Mouse (Mus musculus): Measurements from ENCODE around the gene Cpox. TPM values are rescaled to one million over a fixed set of nuclear protein-coding genes. Genes with fewer than 3 reads are reported as not detected.

Gene Cpox
- polyA plus RNA-seq, 1 experiment: 33.2 TPM

GRCm38 (mm10) chr16:58696796-58697195, 26.7 kb downstream of the Cpox start:
- Histone ChIP-seq H3K4me3 (ENCODE audit: insufficient read depth, low read length) (no peak overlapping the region), H3K4me1 (ENCODE audit: control insufficient read depth, insufficient read depth, low read length) (peaks cover 2% of the 10 kb centered on the region; the same call in 1 of the 2 replicates), H3K27ac (ENCODE audit: insufficient read depth, low read length) (no peak overlapping the region)
- no peak for TF ChIP-seq POLR2A (IDR thresholded peaks at IDR 0.05; ENCODE audit: low read depth, low read length)
- TF ChIP-seq CTCF (IDR thresholded peaks at IDR 0.05; ENCODE audit: borderline replicate concordance, insufficient read depth, low read length): no peak

GRCm38 (mm10) chr16:58697261-58697660, 27.2 kb downstream of the Cpox start:
- TF ChIP-seq POLR2A (IDR thresholded peaks at IDR 0.05; ENCODE audit: low read depth, low read length): no peak
- no peak for TF ChIP-seq CTCF (IDR thresholded peaks at IDR 0.05; ENCODE audit: borderline replicate concordance, insufficient read depth, low read length)
- no peak overlapping the region for H3K4me3 ChIP-seq (ENCODE audit: insufficient read depth, low read length)
- no peak overlapping the region for H3K27ac ChIP-seq (ENCODE audit: insufficient read depth, low read length)
- peaks cover 5% of the 10 kb centered on the region for H3K4me1 ChIP-seq (ENCODE audit: control insufficient read depth, insufficient read depth, low read length)

GRCm38 (mm10) chr16:58700174-58700573, 30.1 kb downstream of the Cpox start:
- no peak for TF ChIP-seq CTCF (IDR thresholded peaks at IDR 0.05; ENCODE audit: borderline replicate concordance, insufficient read depth, low read length)
- TF ChIP-seq POLR2A (IDR thresholded peaks at IDR 0.05; ENCODE audit: low read depth, low read length): no peak
- H3K4me3 ChIP-seq (ENCODE audit: insufficient read depth, low read length): no peak overlapping the region
- H3K27ac ChIP-seq (ENCODE audit: insufficient read depth, low read length): no peak overlapping the region
- peaks cover 11% of the 10 kb centered on the region for H3K4me1 ChIP-seq (ENCODE audit: control insufficient read depth, insufficient read depth, low read length)

GRCm38 (mm10) chr16:58700816-58701424, 30.8 kb downstream of the Cpox start:
- no peak for TF ChIP-seq POLR2A (IDR thresholded peaks at IDR 0.05; ENCODE audit: low read depth, low read length)
- no peak for TF ChIP-seq CTCF (IDR thresholded peaks at IDR 0.05; ENCODE audit: borderline replicate concordance, insufficient read depth, low read length)
- no peak overlapping the region for H3K4me3 ChIP-seq (ENCODE audit: insufficient read depth, low read length)
- H3K4me1 ChIP-seq (ENCODE audit: control insufficient read depth, insufficient read depth, low read length): peaks cover 11% of the 10 kb centered on the region
- H3K27ac ChIP-seq (ENCODE audit: insufficient read depth, low read length): no peak overlapping the region

GRCm38 (mm10) chr16:58701779-58702178, 31.7 kb downstream of the Cpox start:
- H3K4me3 ChIP-seq (ENCODE audit: insufficient read depth, low read length): no peak overlapping the region

GRCm38 (mm10) chr16:58702329-58702932, 32.3 kb downstream of the Cpox start:
- Histone ChIP-seq H3K4me3 (ENCODE audit: insufficient read depth, low read length) (no peak overlapping the region), H3K4me1 (ENCODE audit: control insufficient read depth, insufficient read depth, low read length) (peaks cover 11% of the 10 kb centered on the region), H3K27ac (ENCODE audit: insufficient read depth, low read length) (no peak overlapping the region)
- TF ChIP-seq POLR2A (IDR thresholded peaks at IDR 0.05; ENCODE audit: low read depth, low read length) (no peak), CTCF (IDR thresholded peaks at IDR 0.05; ENCODE audit: borderline replicate concordance, insufficient read depth, low read length) (no peak)

More at GRCm38 (mm10) chr16:58701779-58702178, 31.7 kb downstream of the Cpox start:
- TF ChIP-seq POLR2A (IDR thresholded peaks at IDR 0.05; ENCODE audit: low read depth, low read length) (no peak), CTCF (IDR thresholded peaks at IDR 0.05; ENCODE audit: borderline replicate concordance, insufficient read depth, low read length) (no peak)
- Histone ChIP-seq H3K4me1 (ENCODE audit: control insufficient read depth, insufficient read depth, low read length) (peaks cover 11% of the 10 kb centered on the region), H3K27ac (ENCODE audit: insufficient read depth, low read length) (no peak overlapping the region)

- H3K4me1 ChIP-seq (ENCODE audit: control insufficient read depth, insufficient read depth, low read length): peaks cover 11% of the 10 kb centered on the region
- no peak overlapping the region for H3K4me3 ChIP-seq (ENCODE audit: insufficient read depth, low read length)
- TF ChIP-seq POLR2A (IDR thresholded peaks at IDR 0.05; ENCODE audit: low read depth, low read length): no peak
- no peak for TF ChIP-seq CTCF (IDR thresholded peaks at IDR 0.05; ENCODE audit: borderline replicate concordance, insufficient read depth, low read length)
- H3K27ac ChIP-seq (ENCODE audit: insufficient read depth, low read length): peak overlapping the region; percentile 73
These were observed 33.5 kb downstream of the Cpox start for GRCm38 (mm10) chr16:58703382-58704124.

GRCm38 (mm10) chr16:58704999-58705398, 34.9 kb downstream of the Cpox start:
- H3K4me1 ChIP-seq (ENCODE audit: control insufficient read depth, insufficient read depth, low read length): peaks cover 11% of the 10 kb centered on the region
- no peak for TF ChIP-seq CTCF (IDR thresholded peaks at IDR 0.05; ENCODE audit: borderline replicate concordance, insufficient read depth, low read length)
- TF ChIP-seq POLR2A (IDR thresholded peaks at IDR 0.05; ENCODE audit: low read depth, low read length): no peak
- H3K4me3 ChIP-seq (ENCODE audit: insufficient read depth, low read length): no peak overlapping the region
- no peak overlapping the region for H3K27ac ChIP-seq (ENCODE audit: insufficient read depth, low read length)

GRCm38 (mm10) chr16:58707276-58707905, 37.3 kb downstream of the Cpox start:
- no peak overlapping the region for H3K27ac ChIP-seq (ENCODE audit: insufficient read depth, low read length)
- H3K4me1 ChIP-seq (ENCODE audit: control insufficient read depth, insufficient read depth, low read length): peaks cover 5% of the 10 kb centered on the region; the same call in 1 of the 2 replicates
- TF ChIP-seq CTCF (IDR thresholded peaks at IDR 0.05; ENCODE audit: borderline replicate concordance, insufficient read depth, low read length) (no peak), POLR2A (IDR thresholded peaks at IDR 0.05; ENCODE audit: low read depth, low read length) (no peak)
- H3K4me3 ChIP-seq (ENCODE audit: insufficient read depth, low read length): no peak overlapping the region
